Mouse (Mus musculus) kidney, adult 8-10 months (tissue): ENCODE results near the gene Trabd2b.

Experiments used
- DNase-seq, 2 experiments: peaks; one replicate each; pipeline ENCODE4 v3.0.0; 2022

Trabd2b gene

DNA sequence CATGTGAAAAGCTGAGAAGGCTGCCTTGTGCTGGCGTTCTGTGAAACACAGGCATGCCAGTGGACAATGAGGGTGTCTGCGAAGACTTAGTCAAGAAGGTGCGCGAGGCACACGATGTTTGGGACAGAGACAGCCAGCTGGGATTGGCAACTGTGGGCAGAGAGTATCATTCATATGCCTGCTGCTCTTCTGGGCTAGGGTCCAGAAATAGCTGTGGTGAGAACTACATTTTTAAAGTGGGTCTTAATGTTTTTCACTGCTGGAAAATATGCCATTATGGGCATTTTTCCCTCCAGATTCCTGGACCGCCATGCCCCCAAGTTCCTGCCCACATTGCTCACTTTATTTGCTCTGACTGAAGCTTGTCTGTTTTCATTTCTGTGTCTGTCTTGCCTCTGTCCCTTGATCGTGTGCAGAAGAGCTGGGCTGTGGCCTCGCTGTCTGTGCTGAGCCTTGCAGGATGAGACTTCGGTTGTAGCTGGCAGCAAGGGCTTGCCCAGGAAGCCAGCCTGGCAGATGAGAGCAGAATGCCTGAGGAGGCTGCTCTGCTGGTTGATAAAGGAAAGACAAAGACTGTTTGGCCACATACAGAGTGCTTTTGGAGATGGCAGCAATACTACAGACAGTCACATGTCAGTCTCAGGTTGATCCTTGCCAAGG, 42.0 kb downstream of the Trabd2b start:
- DNase-seq, result no peak

DNA sequence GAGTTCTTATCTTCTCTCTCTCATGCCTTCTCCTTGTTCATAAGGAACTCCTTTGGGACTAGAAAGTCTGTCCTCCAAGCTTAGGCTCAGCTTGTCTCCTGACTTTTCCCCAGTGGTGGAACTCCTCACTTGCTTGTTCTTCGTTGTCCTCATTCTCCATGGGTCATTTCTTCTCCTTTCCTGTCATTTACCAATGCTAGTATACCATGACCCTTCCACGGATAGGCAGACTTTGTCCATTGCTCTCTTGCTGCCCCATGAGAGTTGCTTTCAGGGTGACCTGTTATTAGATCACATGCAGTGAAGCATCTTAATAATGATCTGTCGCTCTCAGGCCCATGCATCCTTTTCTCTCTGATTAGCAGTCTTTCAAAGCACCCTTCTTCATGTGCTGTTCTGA, 46.6 kb downstream of the Trabd2b start:
- DNase-seq, result peak; percentile 34 to 39

- peak; percentile 41 to 70 for DNase-seq
Measured at GRCm38 (mm10) chr4:114454016-114454415, 47.5 kb downstream of the Trabd2b start.

- peak; percentile 36 to 52 for DNase-seq
Measured at GRCm38 (mm10) chr4:114454495-114455186, 48.1 kb downstream of the Trabd2b start.

- peak; percentile 86 for DNase-seq
Measured at GRCm38 (mm10) chr4:114457111-114457510, 50.6 kb downstream of the Trabd2b start.

GRCm38 (mm10) chr4:114459591-114459990, 53.1 kb downstream of the Trabd2b start:
- DNase-seq, result no peak

- DNase-seq, result no peak
Measured at GRCm38 (mm10) chr4:114460401-114460800, 53.9 kb downstream of the Trabd2b start.

DNA sequence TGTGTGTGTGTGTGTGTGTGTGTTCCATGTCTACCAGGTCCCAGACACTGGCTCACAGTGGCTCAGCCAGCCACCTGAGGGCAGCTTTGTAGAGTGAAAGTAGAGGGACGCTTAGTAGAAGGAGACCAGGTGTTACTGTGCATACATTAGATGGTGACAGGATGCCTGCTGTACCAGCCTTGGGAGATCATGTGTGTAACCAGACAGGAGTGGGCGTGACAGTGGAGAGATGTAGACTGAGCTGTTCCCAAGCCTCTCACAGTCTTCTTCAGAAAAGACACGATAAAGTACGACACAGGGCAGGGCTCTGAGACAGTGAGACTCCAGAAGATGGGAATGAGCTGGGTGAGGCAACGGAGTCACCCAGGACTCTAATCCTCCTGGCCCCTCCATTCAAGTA, 54.6 kb downstream of the Trabd2b start:
- no peak for DNase-seq

DNA sequence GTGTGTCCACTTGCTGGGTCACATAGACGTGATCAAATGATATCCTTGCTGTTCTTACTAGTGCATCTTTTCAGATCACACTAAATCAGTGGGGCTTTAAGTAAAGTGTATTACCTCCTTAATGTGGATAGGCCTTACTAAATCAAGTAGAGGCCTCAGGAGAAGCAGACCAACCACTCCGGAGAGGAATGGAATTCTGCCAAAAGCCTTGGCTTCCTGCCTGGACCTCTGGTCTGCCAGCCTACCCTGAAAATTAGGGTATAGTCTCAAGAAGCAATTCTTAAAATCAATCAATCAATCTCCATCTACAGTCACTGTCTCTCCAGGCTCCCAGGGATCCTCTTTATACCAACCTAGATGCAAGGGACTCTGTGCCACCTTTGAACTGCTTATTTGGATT, 59.1 kb downstream of the Trabd2b start:
- DNase-seq, result peak; percentile 58 to 70

DNA sequence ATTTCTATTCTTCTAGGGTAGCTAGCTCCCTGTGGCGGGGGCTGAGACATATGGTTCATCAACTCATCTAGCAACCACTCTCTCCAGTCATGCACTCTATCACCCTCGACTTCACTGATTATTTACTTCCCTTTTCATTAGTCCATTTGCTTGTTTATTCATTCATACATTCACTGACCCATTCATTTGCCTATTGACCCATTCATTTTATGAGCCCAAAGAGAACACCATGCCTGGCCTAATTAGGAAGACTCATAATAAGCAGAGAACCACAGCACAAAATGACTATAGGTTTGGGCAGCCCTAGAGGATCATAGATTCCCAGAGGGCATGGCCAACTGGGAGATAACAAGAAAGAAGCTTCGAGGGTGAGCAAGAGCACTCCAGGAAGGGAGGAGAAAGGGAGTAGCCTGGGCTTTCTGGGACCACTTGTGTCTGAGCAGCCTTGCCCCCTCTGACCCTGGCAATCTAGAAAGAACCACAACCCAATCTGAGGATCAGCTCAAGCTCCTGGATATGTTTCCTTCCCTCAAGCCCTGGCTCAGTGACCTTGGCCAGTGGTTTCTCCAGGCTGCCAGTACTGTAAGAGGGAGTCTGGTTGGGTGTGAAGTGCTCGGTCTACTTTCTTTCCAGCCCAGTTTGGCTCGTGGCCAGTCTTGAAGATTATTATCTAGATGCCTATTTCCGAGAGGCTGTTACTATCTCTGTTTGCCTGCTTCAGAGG, 61.0 kb downstream of the Trabd2b start:
- peak; percentile 33 to 55 for DNase-seq

DNA sequence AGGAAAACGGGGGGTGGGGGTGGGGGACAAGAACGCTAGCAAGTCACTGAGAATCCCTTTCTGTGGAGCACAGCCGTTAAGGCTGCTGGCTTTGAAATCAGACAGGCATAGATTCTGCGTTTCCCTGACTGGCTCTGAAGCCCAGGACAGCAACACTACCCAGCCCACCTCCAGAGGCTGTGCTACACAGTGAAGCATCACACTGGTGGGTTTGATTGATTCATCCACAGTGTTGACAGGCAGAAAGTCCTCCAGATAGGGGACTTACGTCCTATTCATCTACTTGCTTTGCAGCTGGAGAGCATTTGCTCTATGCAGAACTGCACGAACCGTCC, 61.5 kb downstream of the Trabd2b start:
- DNase-seq, result no peak

DNA sequence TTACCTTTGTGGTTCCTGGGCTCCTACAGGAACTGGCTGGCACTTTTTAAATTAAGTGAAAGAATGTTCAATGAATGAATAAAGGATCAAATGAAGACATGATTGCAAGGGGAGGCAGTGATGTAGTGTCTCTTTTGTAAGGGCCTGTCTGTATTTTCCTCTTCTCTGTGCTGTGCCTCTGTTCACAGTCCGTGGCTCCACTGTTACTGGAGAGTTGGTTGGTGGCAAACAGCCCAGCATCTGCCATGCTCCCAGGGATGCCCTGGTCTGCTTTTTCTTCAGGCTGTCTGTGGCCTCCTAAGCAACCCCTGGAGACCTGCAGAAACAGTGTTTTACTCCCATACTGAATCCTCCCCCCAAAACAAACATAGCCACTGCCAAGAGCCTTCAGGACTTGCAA, 63.4 kb downstream of the Trabd2b start:
- no peak for DNase-seq

- DNase-seq, result peak; percentile 63 to 65
Measured at GRCm38 (mm10) chr4:114472143-114472542, 65.6 kb downstream of the Trabd2b start.

DNA sequence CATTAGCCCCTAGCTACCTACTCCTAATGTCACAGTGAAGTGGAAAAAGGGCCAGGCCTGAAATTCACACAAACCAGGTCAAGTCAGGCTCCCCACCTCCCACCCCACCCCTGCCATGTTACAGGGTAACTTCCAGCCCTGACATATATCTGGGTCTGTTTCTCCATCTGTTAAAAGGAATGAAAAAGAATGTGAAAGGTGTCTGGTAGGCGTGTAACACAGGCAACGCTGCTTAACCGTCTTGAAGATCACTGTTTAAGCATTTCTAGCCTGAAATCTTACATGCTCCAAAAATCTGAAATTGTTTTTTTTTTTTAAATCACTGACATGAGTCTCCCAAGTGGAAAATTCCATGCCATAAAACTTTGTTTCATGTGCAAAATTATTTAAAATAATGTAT, 69.8 kb downstream of the Trabd2b start:
- no peak for DNase-seq

- DNase-seq, result no peak
Measured at GRCm38 (mm10) chr4:114477082-114477771, 70.7 kb downstream of the Trabd2b start.

DNA sequence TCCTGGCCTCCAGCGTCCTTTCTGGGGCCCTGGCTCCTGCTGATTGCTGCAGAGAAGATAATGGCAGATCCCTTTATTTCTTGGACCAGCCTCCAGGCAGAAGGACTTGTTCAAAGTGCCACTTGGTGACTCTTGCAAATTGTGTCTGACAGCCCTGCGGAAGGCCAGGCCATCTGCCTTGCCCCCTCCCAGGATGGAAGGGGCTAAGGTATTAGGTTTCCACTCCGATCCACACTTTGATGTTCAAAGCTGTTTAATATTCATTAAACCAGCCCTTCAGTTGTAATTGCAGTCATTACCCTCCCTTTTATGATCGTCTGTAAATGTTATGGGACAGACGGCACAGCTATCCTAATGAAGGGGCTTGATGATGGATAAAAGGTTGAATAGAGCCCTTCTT, 75.0 kb downstream of the Trabd2b start:
- no peak for DNase-seq

DNA sequence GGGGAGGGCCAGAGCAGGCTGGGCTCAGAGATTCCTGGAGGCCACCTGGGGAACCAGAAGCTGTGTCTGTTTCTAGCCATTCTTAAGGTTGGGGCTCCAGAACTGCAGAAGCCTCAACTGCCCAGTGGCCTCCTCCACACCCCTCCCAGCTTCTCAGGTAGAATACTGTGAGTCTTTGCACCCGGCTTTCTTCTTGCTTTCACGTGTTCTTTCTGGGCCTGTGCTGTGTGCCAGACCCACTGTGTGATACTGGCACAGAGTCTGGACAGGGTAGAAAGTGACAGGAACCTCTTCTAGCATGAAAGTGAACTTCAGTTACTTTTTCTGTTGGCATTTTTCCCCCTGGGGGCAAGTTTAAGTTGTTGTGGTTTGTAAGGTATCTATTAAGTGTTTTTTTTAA, 77.6 kb downstream of the Trabd2b start:
- DNase-seq, result no peak

GRCm38 (mm10) chr4:114485996-114486395, 79.5 kb downstream of the Trabd2b start:
- no peak for DNase-seq

DNA sequence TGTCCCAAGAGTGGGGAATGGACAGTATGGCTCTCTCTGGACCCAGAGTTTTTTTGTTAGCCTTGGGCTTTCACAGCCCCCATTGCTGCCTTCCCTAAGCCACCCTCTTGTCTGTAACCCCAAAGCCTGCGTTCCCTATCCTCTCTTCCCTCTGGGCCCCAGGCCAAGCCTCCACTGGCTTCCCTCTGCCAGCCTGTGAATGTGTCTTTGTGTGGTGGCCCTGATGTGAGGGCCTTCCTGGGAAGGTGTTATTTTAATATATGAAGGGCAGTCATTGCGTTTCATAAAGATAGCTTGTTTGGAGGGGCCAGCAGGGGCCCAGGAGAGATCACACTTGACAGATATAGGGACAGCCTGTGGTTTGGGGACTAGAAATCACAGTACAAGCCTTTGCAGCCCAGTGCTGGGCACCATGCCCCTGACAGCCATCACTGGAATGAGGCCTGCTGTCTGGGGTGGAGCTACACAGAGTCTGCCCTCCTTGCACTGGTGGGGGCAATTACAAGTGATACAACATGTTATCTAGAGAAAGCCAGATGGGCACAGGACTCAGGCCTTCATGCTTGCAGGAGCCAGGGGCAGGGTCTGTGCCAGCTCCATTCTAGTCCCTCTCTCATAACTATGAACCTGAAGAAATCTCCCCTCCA, 80.5 kb downstream of the Trabd2b start:
- DNase-seq, result no peak

DNA sequence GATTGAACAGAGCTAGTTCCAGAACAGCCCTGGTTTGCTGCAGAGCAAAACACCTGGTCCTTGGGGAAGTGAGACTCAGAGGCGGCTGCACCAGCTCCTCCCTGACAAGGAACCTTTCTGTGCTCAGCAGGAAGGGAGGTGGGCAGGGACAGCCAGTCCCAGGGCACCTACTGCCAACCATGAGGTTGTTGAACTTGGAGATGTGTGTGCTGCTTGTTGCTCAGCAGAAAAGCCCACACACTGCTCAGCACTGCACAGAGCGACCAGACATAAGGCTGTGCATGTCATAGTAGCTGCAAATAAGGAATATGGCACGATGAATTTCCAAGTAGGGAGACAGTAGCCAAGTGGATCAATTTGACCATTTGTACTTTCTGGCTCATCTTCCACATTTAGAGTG, 81.2 kb downstream of the Trabd2b start:
- DNase-seq, result no peak

GRCm38 (mm10) chr4:114492157-114492556, 85.6 kb downstream of the Trabd2b start:
- DNase-seq, result no peak

DNA sequence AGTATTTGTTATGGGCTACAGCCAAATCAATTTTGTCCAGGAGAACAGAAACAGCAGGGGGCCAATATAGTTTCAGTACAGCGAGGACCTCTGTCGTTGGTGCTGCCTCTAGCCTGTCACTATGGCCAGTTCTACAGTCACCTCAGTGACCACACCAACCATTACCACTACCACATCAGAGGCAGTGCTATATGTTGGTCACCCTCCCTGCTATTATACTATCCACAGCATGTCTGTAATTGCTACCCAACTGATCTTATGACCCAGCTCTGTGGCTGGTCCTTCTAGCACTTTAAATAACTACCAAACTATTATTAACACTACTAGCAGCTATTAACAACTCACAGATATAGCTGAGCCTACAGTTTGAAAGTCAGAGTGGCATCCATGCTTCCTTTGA, 87.5 kb downstream of the Trabd2b start:
- DNase-seq, result no peak
